Mouse (Mus musculus): ENCODE measurements at regions not wholly inside any gene's neighbourhood (a gene's known extent, or its start where the extent isn't known, plus 50 kb on each side); places are given as distances from the start of the nearest gene placed in this dataset.
"Not testable (repeated sequence)": the region's sequence is repeated elsewhere in the genome, so short reads cannot be mapped to it uniquely, and the experiment has no call there.

GRCm38 (mm10) chr3:6049472-6050045 lies 299.0 kb downstream of the Gm8797 start:
- Histone ChIP-seq H3K9me3 (no peaks in the 10 kb centered on the region), H3K4me2 (no peak overlapping the region), H3K27me3 (replicated peaks) (no peaks in the 10 kb centered on the region), H3K4me3 (replicated peaks) (no peak overlapping the region), H3K36me3 (no peaks in the 10 kb centered on the region), H3K27ac (no peak overlapping the region), H3K9ac (no peak overlapping the region), H3K4me1 (no peaks in the 10 kb centered on the region)
- ATAC-seq (ENCODE audit: insufficient read depth, low FRiP score, low read depth): no peak
- 83% methylated on average over 4 of the region's 4 CpGs for WGBS

DNA sequence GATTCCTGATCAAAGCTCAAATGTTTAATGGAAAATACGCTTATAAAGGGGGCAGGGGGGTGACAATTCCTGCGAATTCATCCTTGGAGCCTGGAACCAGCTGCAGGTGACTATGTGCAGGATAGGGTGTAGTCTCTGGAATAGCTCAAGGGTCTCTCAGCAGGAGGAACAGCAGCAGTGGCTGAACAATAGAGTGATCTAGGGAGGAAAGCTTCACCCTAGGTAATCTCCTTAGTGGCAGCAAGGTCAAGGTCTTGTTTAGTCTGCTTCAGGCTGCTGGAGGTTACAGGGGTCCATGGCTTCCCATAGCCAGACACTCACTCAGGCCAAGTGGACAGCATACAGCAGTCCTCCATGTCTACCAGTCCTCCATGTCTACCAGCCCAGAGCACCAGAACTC lies 301.3 kb downstream of the Gm8797 start:
- Histone ChIP-seq H3K36me3 (no peaks in the 10 kb centered on the region), H3K9me3 (no peaks in the 10 kb centered on the region), H3K27me3 (replicated peaks) (no peaks in the 10 kb centered on the region), H3K4me2 (no peak overlapping the region), H3K4me3 (replicated peaks) (no peak overlapping the region), H3K4me1 (no peaks in the 10 kb centered on the region), H3K27ac (no peak overlapping the region), H3K9ac (no peak overlapping the region)
- WGBS: 79% methylated on average over 2 of the region's 2 CpGs
- ATAC-seq (ENCODE audit: insufficient read depth, low FRiP score, low read depth): no peak

GRCm38 (mm10) chr3:6083855-6084254 lies 333.2 kb downstream of the Gm8797 start:
- H3K9ac ChIP-seq: no peak overlapping the region
- WGBS: 78% methylated on average over 1 of the region's 1 CpGs
- no peaks in the 10 kb centered on the region for H3K27me3 ChIP-seq (replicated peaks)
- H3K4me3 ChIP-seq (replicated peaks): no peak overlapping the region
- H3K4me2 ChIP-seq: no peak overlapping the region
- no peaks in the 10 kb centered on the region for H3K36me3 ChIP-seq
- H3K9me3 ChIP-seq: no peaks in the 10 kb centered on the region
- H3K4me1 ChIP-seq: no peaks in the 10 kb centered on the region
- no peak for ATAC-seq (ENCODE audit: insufficient read depth, low FRiP score, low read depth)
- H3K27ac ChIP-seq: no peak overlapping the region

DNA sequence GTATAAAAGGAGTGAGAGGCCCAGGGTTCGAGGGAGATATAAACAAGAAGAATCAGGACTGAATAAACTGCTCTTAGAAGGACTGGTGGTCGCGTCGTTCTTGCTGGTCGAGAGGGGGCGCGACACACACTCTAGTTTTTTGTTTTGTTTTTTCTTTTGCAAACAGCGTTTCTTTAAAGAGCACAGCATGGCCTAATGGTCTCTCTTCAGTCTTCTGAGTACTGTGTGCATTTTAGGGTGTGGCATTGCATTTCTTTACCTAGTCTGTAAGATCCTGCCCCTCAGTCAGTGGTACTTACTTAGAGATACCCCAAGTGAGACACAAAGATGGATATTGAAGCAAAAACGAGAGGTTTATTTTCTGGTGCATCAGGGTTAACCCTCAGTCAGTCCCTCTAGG lies 336.7 kb downstream of the Gm8797 start:
- no peaks in the 10 kb centered on the region for H3K36me3 ChIP-seq
- no peaks in the 10 kb centered on the region for H3K27me3 ChIP-seq (replicated peaks)
- no peak overlapping the region for H3K4me2 ChIP-seq
- H3K4me3 ChIP-seq (replicated peaks): no peak overlapping the region
- 72% methylated on average over 9 of the region's 9 CpGs for WGBS
- no peak for ATAC-seq (ENCODE audit: insufficient read depth, low FRiP score, low read depth)
- no peak overlapping the region for H3K9ac ChIP-seq
- no peaks in the 10 kb centered on the region for H3K4me1 ChIP-seq
- H3K9me3 ChIP-seq: no peaks in the 10 kb centered on the region
- no peak overlapping the region for H3K27ac ChIP-seq

DNA sequence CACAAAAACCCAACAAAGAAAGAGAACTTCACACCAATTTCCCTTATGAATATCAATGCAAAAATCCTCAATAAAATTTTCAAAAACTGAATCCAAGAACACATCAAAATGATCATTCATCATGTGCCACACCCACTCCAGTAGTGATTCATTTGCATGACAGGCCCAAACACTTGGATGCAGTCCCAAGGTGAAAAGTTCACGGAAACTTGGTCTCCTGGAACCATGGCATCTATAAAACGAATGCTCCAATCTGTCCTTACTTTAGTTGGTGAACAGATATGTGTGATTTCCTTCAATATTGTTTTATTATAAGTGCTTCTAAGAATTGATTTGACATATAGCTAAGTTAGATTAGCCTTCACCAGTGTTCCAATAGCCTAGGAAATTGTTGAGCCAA lies 343.3 kb downstream of the Gm8797 start:
- Histone ChIP-seq H3K4me2 (no peak overlapping the region), H3K27ac (no peak overlapping the region), H3K4me1 (no peaks in the 10 kb centered on the region), H3K36me3 (no peaks in the 10 kb centered on the region), H3K27me3 (replicated peaks) (no peaks in the 10 kb centered on the region), H3K4me3 (replicated peaks) (no peak overlapping the region), H3K9me3 (no peaks in the 10 kb centered on the region), H3K9ac (no peak overlapping the region)
- 80% methylated on average over 2 of the region's 2 CpGs for WGBS
- no peak for ATAC-seq (ENCODE audit: insufficient read depth, low FRiP score, low read depth)

DNA sequence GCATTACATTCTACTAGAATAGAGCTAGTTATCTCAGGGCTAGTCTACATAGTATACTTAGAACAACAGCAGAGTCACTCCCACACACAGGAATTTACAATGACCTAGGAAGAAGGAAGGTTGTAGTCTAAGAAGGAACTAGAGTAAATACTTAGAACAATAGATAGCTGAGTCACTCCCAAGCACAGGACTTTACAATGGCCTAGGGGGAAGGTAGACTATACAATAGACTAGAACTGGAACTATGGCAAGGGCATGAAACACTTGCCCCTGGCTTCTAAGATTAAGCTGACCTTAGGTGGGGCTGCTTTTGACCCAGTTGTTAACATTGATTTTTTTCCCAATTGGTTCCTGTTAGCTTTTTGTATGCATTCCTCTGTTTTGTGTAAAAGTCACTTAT lies 343.8 kb downstream of the Gm8797 start:
- H3K9ac ChIP-seq: not testable (repeated sequence)

DNA sequence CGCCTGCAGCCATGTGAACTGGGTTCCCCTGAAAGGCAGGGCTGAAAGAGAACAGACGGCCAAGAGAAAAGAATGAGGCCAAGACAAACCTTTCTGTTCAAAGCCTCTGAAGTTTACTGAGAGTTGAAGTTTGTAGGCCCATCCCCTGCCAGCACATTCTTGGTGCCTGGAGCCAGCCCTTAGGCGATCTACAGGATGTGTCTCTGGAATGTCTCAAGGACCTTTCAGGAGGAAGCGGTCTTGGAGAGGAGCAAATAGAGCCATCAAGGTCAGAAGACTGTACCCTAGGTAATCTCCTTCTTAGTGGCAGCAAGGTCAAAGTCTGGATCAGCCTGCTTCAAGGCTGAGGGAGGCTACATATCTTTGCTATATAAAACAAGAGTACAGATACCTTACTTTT lies 350.3 kb downstream of the Gm8797 start:
- Histone ChIP-seq H3K4me3 (replicated peaks) (no peak overlapping the region), H3K9ac (no peak overlapping the region), H3K27ac (no peak overlapping the region), H3K27me3 (replicated peaks) (no peaks in the 10 kb centered on the region), H3K4me2 (no peak overlapping the region), H3K9me3 (no peaks in the 10 kb centered on the region), H3K4me1 (no peaks in the 10 kb centered on the region), H3K36me3 (no peaks in the 10 kb centered on the region)
- WGBS: 58% methylated on average over 4 of the region's 4 CpGs
- no peak for ATAC-seq (ENCODE audit: insufficient read depth, low FRiP score, low read depth)

More for the DNA sequence above, 343.8 kb downstream of the Gm8797 start:
- H3K9me3 ChIP-seq; ATAC-seq (ENCODE audit: insufficient read depth, low FRiP score, low read depth); H3K4me1 ChIP-seq; H3K36me3 ChIP-seq; H3K4me3 ChIP-seq (replicated peaks); H3K27ac ChIP-seq; H3K4me2 ChIP-seq; H3K27me3 ChIP-seq (replicated peaks): not testable (repeated sequence)

GRCm38 (mm10) chr3:6102866-6103265 lies 352.3 kb downstream of the Gm8797 start:
- H3K9ac ChIP-seq: no peak overlapping the region
- 62% methylated on average over 1 of the region's 1 CpGs for WGBS
- H3K27ac ChIP-seq: no peak overlapping the region
- no peaks in the 10 kb centered on the region for H3K9me3 ChIP-seq
- no peaks in the 10 kb centered on the region for H3K4me1 ChIP-seq
- H3K27me3 ChIP-seq (replicated peaks): no peaks in the 10 kb centered on the region
- no peak overlapping the region for H3K4me3 ChIP-seq (replicated peaks)
- no peaks in the 10 kb centered on the region for H3K36me3 ChIP-seq
- H3K4me2 ChIP-seq: no peak overlapping the region
- no peak for ATAC-seq (ENCODE audit: insufficient read depth, low FRiP score, low read depth)

DNA sequence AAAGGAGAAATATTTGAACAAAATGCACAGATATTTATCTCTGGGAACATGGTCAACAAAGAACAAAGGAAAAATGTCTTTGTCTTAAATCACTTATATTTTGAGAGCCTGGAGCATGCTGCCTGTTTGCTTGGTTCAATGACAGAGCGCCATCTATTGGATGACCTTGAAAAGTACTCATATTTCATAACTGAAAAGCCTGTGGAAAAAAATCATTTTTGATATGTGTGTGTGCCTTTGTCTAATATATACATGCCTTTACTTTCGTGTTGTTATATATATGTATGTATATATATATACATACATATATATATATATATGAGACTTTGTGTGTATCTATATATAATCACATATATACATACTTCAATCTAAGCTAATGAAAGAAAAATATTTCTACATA lies 356.1 kb downstream of the Gm8797 start:
- Histone ChIP-seq H3K27ac (no peak overlapping the region), H3K9me3 (no peaks in the 10 kb centered on the region), H3K4me3 (replicated peaks) (no peak overlapping the region), H3K27me3 (replicated peaks) (no peaks in the 10 kb centered on the region), H3K4me2 (no peak overlapping the region), H3K4me1 (no peaks in the 10 kb centered on the region), H3K36me3 (no peaks in the 10 kb centered on the region), H3K9ac (no peak overlapping the region)
- ATAC-seq (ENCODE audit: insufficient read depth, low FRiP score, low read depth): no peak
- WGBS: 11% methylated on average over 2 of the region's 2 CpGs

GRCm38 (mm10) chr3:6107377-6108155 lies 357.0 kb downstream of the Gm8797 start:
- no peaks in the 10 kb centered on the region for H3K9me3 ChIP-seq
- ATAC-seq (ENCODE audit: insufficient read depth, low FRiP score, low read depth): no peak
- H3K4me1 ChIP-seq: no peaks in the 10 kb centered on the region
- no peaks in the 10 kb centered on the region for H3K27me3 ChIP-seq (replicated peaks)
- no peak overlapping the region for H3K4me3 ChIP-seq (replicated peaks)
- no peak overlapping the region for H3K27ac ChIP-seq
- no peak overlapping the region for H3K4me2 ChIP-seq
- no peak overlapping the region for H3K9ac ChIP-seq
- H3K36me3 ChIP-seq: no peaks in the 10 kb centered on the region
- 74% methylated on average over 8 of the region's 8 CpGs for WGBS

GRCm38 (mm10) chr3:6118721-6119120 lies 368.1 kb downstream of the Gm8797 start:
- Histone ChIP-seq H3K4me1 (no peaks in the 10 kb centered on the region), H3K36me3 (no peaks in the 10 kb centered on the region), H3K27ac (no peak overlapping the region), H3K9me3 (no peaks in the 10 kb centered on the region), H3K4me3 (replicated peaks) (no peak overlapping the region), H3K9ac (no peak overlapping the region), H3K4me2 (no peak overlapping the region), H3K27me3 (replicated peaks) (no peaks in the 10 kb centered on the region)
- ATAC-seq (ENCODE audit: insufficient read depth, low FRiP score, low read depth): no peak
- 63% methylated on average over 1 of the region's 1 CpGs for WGBS

DNA sequence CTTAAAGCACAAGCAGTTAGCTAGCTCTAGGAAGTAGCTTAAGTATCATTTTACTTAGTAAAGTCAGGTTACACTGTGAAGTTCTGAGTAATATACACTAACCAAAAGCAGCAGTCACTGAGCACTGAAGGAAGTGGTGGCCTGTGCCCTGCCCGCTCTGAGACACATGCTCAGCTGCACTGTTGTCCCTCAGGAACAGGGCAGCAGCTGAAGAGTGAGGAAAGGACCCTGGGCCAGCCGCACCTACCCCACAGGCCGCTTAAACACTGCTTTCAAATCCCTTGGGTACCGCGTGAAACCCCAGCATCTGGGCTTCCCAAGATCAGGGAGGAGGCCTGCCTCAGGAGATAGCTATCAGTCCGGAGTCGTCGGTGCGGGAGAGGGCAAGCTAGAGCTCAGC lies 385.1 kb downstream of the Gm8797 start:
- not testable (repeated sequence) for H3K4me1 ChIP-seq; H3K27me3 ChIP-seq (replicated peaks); ATAC-seq (ENCODE audit: insufficient read depth, low FRiP score, low read depth); H3K27ac ChIP-seq; H3K9ac ChIP-seq; H3K4me3 ChIP-seq (replicated peaks); H3K36me3 ChIP-seq; H3K9me3 ChIP-seq; H3K4me2 ChIP-seq
- 77% methylated on average over 9 of the region's 9 CpGs for WGBS

- Histone ChIP-seq H3K27me3 (replicated peaks) (no peaks in the 10 kb centered on the region), H3K36me3 (no peaks in the 10 kb centered on the region), H3K9ac (no peak overlapping the region), H3K9me3 (no peaks in the 10 kb centered on the region), H3K27ac (no peak overlapping the region), H3K4me1 (no peaks in the 10 kb centered on the region), H3K4me3 (replicated peaks) (no peak overlapping the region), H3K4me2 (no peak overlapping the region)
- 0 out of 2 replicates have a peak, but pooled peaks have one; percentile 22 for ATAC-seq (ENCODE audit: insufficient read depth, low FRiP score, low read depth)
- WGBS: 92% methylated on average over 17 of the region's 17 CpGs
These were observed 386.8 kb downstream of the Gm8797 start for GRCm38 (mm10) chr3:6137374-6137773.

Data from stomach, embryonic 15.5 days (tissue).